11 mouse cellular contexts compared by ENCODE assay signal in genomic region chr14:25372581-25372980, GRCm38 (mm10).
DNase-seq lines count a peak whose midpoint lies in the region; TF ChIP-seq lines count a peak whose summit lies in the region.
"Had no signal": no experiment of that assay in that cellular context is flagged by ENCODE, and none has a peak within 500 bp of the region (broad histone marks: within the 10 kb centered on the region; RNA-seq: fewer than 3 reads in every experiment).

No protein-coding gene starts in this region.

- intact Hi-C loops in heart, adult 2 months (cut with DNase I) = no loop called here
- intact Hi-C loops in heart, postnatal 25 days (cut with DNase I) = no loop called here

- TF ChIP-seq EP300 in heart, adult 2 months (IDR thresholded peaks at IDR 0.05; ENCODE audit: insufficient read depth, low read depth, low read length) = no peak

- no peak for DNase-seq in heart, adult 2 months
- DNase-seq in heart, postnatal 25 days (ENCODE audit: low spot score) = no peak
- DNase-seq in lung, adult 2 months = no peak
- DNase-seq in lung, postnatal 14 days = no peak
- peak; percentile 42 for DNase-seq in embryo, embryonic 11 days
- DNase-seq in retina, embryonic 14.5 days (ENCODE audit: low spot score) = peak; percentile 28
- DNase-seq in gastrocnemius, postnatal 4 days (ENCODE audit: low spot score in 2 of 2) = no peak
- no peak for DNase-seq in spleen, postnatal 36 days (ENCODE audit: low spot score in 2 of 2)
- DNase-seq: cerebellum, adult 18-20 months; kidney, adult 9 months; right cerebral cortex, postnatal 25 days had no signal

- no peak for TF ChIP-seq POLR2A in heart, adult 2 months (IDR thresholded peaks at IDR 0.05; ENCODE audit: insufficient read depth, low read depth, low read length)
- no peak for TF ChIP-seq POLR2A in lung, adult 2 months (IDR thresholded peaks at IDR 0.05; ENCODE audit: borderline replicate concordance, extremely low read depth, low read depth, low read length)

- H3K36me3 ChIP-seq in heart, adult 2 months (ENCODE audit: control insufficient read depth, insufficient read depth, low read length) = no peaks in the 10 kb centered on the region

- H3K4me1 ChIP-seq in heart, adult 2 months (ENCODE audit: control insufficient read depth, insufficient read depth, low read length) = peaks cover 7% of the 10 kb centered on the region
- no peaks in the 10 kb centered on the region for H3K4me1 ChIP-seq in lung, adult 2 months (ENCODE audit: control insufficient read depth, insufficient read depth, low read length)

- no peaks in the 10 kb centered on the region for H3K27me3 ChIP-seq in heart, adult 2 months (ENCODE audit: control insufficient read depth, insufficient read depth, low read length)

- H3K79me2 ChIP-seq in heart, adult 2 months (replicated peaks; ENCODE audit: control insufficient read depth, insufficient read depth, low read length) = no peaks in the 10 kb centered on the region

- WGBS in heart, adult 2 months = 68% methylated on average over 4 of the region's 4 CpGs
- 65% methylated on average over 4 of the region's 4 CpGs for WGBS in lung, adult 2 months

- peak; percentile 62 for TF ChIP-seq CTCF in heart, adult 2 months (IDR thresholded peaks at IDR 0.05)
- peak; percentile 39; the same call in 1 of the 2 replicates for TF ChIP-seq CTCF in lung, adult 2 months (IDR thresholded peaks at IDR 0.05; ENCODE audit: insufficient read depth, low read length)

- H3K4me3 ChIP-seq in heart, adult 2 months = no peak overlapping the region
- H3K4me3 ChIP-seq in lung, adult 2 months (replicated peaks; ENCODE audit: extremely low read depth, low read depth, low read length) = no peak overlapping the region

- no peak overlapping the region for H3K9ac ChIP-seq in heart, adult 2 months (ENCODE audit: low read depth, low read length)

- H3K27ac ChIP-seq in heart, adult 2 months = no peak overlapping the region

Comparison
In these comparisons a context has a peak if more than half of its experiments do, and no peak if none do; other contexts are left out.
1. DNase-seq: peak in embryo, embryonic 11 days (single experiment) and retina, embryonic 14.5 days (single experiment); none in heart, adult 2 months (0 of 2), heart, postnatal 25 days (single experiment), lung, adult 2 months (single experiment), lung, postnatal 14 days (single experiment), gastrocnemius, postnatal 4 days (0 of 2) and spleen, postnatal 36 days (0 of 2).